ENCODE assay signal across 7 mouse cellular contexts in genomic region chr1:152766032-152766772, GRCm38 (mm10). TPM values are rescaled to one million over a fixed set of nuclear protein-coding genes. Genes with fewer than 3 reads are reported as not detected.
DNase-seq lines count a peak whose midpoint lies in the region; ATAC-seq lines count a peak whose summit lies in the region.

Gene Rgl1, minus strand, starts transcription at chr1:152766351.
Gene Arpc5, plus strand, starts transcription at chr1:152766542.

- 0 out of 2 replicates have a peak, but pooled peaks cover 4% of the 10 kb centered on the region for H3K4me1 ChIP-seq in embryonic facial prominence, embryonic 12.5 days
- 0 out of 2 replicates have a peak, but pooled peaks cover 4% of the 10 kb centered on the region for H3K4me1 ChIP-seq in limb, embryonic 11.5 days (ENCODE audit: control insufficient read depth, insufficient read depth, low read length)
- peaks cover 16% of the 10 kb centered on the region; the same call in 1 of the 2 replicates for H3K4me1 ChIP-seq in midbrain, embryonic 14.5 days (ENCODE audit: control insufficient read depth, insufficient read depth, low read length)

- H3K9ac ChIP-seq in embryonic facial prominence, embryonic 12.5 days, result peak within 1 kb of the TSS; percentile 77
- H3K9ac ChIP-seq in limb, embryonic 11.5 days (ENCODE audit: low read length), result peak within 1 kb of the TSS; percentile 71
- H3K9ac ChIP-seq in midbrain, embryonic 14.5 days (replicated peaks; ENCODE audit: low read length), result peak within 1 kb of the TSS; percentile 88

- ATAC-seq in embryonic facial prominence, embryonic 12.5 days (ENCODE audit: insufficient number of reproducible peaks, insufficient read depth, low FRiP score, low TSS enrichment), result peak; percentile 97
- peak; percentile 97 for ATAC-seq in limb, embryonic 11.5 days (ENCODE audit: insufficient number of reproducible peaks, low FRiP score, low TSS enrichment, low read depth)
- peak; percentile 95 for ATAC-seq in midbrain, embryonic 14.5 days (ENCODE audit: low FRiP score, low TSS enrichment)

- peak within 1 kb of the TSS; percentile 97 for H3K4me2 ChIP-seq in embryonic facial prominence, embryonic 12.5 days (replicated peaks)
- peak within 1 kb of the TSS; percentile 87 for H3K4me2 ChIP-seq in limb, embryonic 11.5 days (ENCODE audit: low read depth, severe bottlenecking)
- H3K4me2 ChIP-seq in midbrain, embryonic 14.5 days (ENCODE audit: low read length), result peak within 1 kb of the TSS; percentile 95

- H3K27me3 ChIP-seq in embryonic facial prominence, embryonic 12.5 days, result 0 out of 2 replicates have a peak, but pooled peaks cover 3% of the 10 kb centered on the region
- H3K27me3 ChIP-seq in limb, embryonic 11.5 days (ENCODE audit: control insufficient read depth, insufficient read depth, low read length), result no peaks in the 10 kb centered on the region
- H3K27me3 ChIP-seq in midbrain, embryonic 14.5 days (ENCODE audit: control insufficient read depth, insufficient read depth, low read length), result peaks cover 5% of the 10 kb centered on the region; the same call in 1 of the 2 replicates

- peak within 1 kb of the TSS; percentile 5 for H3K27ac ChIP-seq in embryonic facial prominence, embryonic 12.5 days
- H3K27ac ChIP-seq in limb, embryonic 11.5 days (replicated peaks; ENCODE audit: low read depth, low read length), result 0 out of 2 replicates have a peak within 1 kb of the TSS, but pooled peaks have one; percentile 0
- H3K27ac ChIP-seq in midbrain, embryonic 14.5 days (replicated peaks; ENCODE audit: low read depth, low read length), result peak within 1 kb of the TSS; percentile 89

- H3K9me3 ChIP-seq in embryonic facial prominence, embryonic 12.5 days, result no peaks in the 10 kb centered on the region
- no peaks in the 10 kb centered on the region for H3K9me3 ChIP-seq in limb, embryonic 11.5 days (ENCODE audit: control insufficient read depth, low read length)
- no peaks in the 10 kb centered on the region for H3K9me3 ChIP-seq in midbrain, embryonic 14.5 days (ENCODE audit: control insufficient read depth, low read length)

- peak within 1 kb of the TSS; percentile 84 for H3K4me3 ChIP-seq in embryonic facial prominence, embryonic 12.5 days
- H3K4me3 ChIP-seq in limb, embryonic 11.5 days (ENCODE audit: low read depth, low read length), result peak within 1 kb of the TSS; percentile 87
- H3K4me3 ChIP-seq in midbrain, embryonic 14.5 days (replicated peaks; ENCODE audit: low read depth, low read length), result peak within 1 kb of the TSS; percentile 97

- WGBS in embryonic facial prominence, embryonic 12.5 days, result under 1% methylated on average over 82 of the region's 86 CpGs
- WGBS in limb, embryonic 11.5 days, result under 1% methylated on average over 85 of the region's 86 CpGs
- under 1% methylated on average over 82 of the region's 86 CpGs for WGBS in midbrain, embryonic 14.5 days

- peak; percentile 97 for DNase-seq in adrenal gland, postnatal 25 days
- DNase-seq in heart, adult 11 months, result peak; percentile 100
- peak; percentile 95 for DNase-seq in kidney, adult 18-20 months
- peak; percentile 97 for DNase-seq in limb, embryonic 11.5 days (ENCODE audit: low spot score)
- peak; percentile 98 for DNase-seq in midbrain, embryonic 14.5 days
- DNase-seq in spleen, adult 18-20 months, result peak; percentile 96 to 98

- peaks cover 10% of the 10 kb centered on the region for H3K36me3 ChIP-seq in embryonic facial prominence, embryonic 12.5 days
- H3K36me3 ChIP-seq in limb, embryonic 11.5 days (ENCODE audit: control insufficient read depth, insufficient read depth, low read length), result peaks cover 4% of the 10 kb centered on the region; the same call in 1 of the 2 replicates
- peaks cover 20% of the 10 kb centered on the region for H3K36me3 ChIP-seq in midbrain, embryonic 14.5 days (ENCODE audit: control insufficient read depth, insufficient read depth, low read length)

RNA-seq across cellular contexts. Expression of gene Rgl1, which starts in this region (rescaled TPM):
- 18.2 and 31.1 TPM in 2 replicates for total RNA-seq in adrenal gland, postnatal 25 days (2021)
- 27.6 and 28.9 TPM in 2 replicates for polyA plus RNA-seq in embryonic facial prominence, embryonic 12.5 days (2016; fragmentation: Nextera tagmentation; extraction: Ambion mirVana)
- 32.7 and 34.3 TPM in 2 replicates for polyA plus RNA-seq in limb, embryonic 11.5 days (2014; fragmentation: Nextera tagmentation; extraction: Ambion mirVana)
- 9.5 and 16.6 TPM in 2 replicates for polyA plus RNA-seq in midbrain, embryonic 14.5 days (2014; fragmentation: Nextera tagmentation; extraction: Ambion mirVana)

RNA-seq across cellular contexts. Expression of gene Arpc5, which starts in this region (rescaled TPM):
- total RNA-seq in adrenal gland, postnatal 25 days (2021), result 111 and 124 TPM in 2 replicates
- polyA plus RNA-seq in embryonic facial prominence, embryonic 12.5 days (2016; fragmentation: Nextera tagmentation; extraction: Ambion mirVana), result 205 and 211 TPM in 2 replicates
- polyA plus RNA-seq in limb, embryonic 11.5 days (2014; fragmentation: Nextera tagmentation; extraction: Ambion mirVana), result 179 and 182 TPM in 2 replicates
- 395 and 418 TPM in 2 replicates for polyA plus RNA-seq in midbrain, embryonic 14.5 days (2014; fragmentation: Nextera tagmentation; extraction: Ambion mirVana)

Comparison
In these comparisons a context has a peak if more than half of its experiments do, and no peak if none do; other contexts are left out.
1. Peak in every context shown above with its lines: DNase-seq, ATAC-seq, H3K4me3 ChIP-seq and H3K27ac ChIP-seq.
2. H3K27ac ChIP-seq: peak in every context shown above with its lines; median percentile 89 in midbrain, embryonic 14.5 days; 5 in embryonic facial prominence, embryonic 12.5 days; 0 in limb, embryonic 11.5 days.